Mouse (Mus musculus) stomach, embryonic 14.5 days (tissue): ENCODE data around the gene 2310057M21Rik. TPM values are rescaled to one million over a fixed set of nuclear protein-coding genes. Genes with fewer than 3 reads are reported as not detected.
A peak's percentile ranks its signal among the peaks of the same experiment; 100 is the strongest.

Source experiments
- ATAC-seq: fragments of 200-750 bp; cut with Nextera tagmentation; 2 replicates; pipeline ENCODE4 v1.8.0; 2017; ENCODE audit warnings: low read depth, moderate TSS enrichment; ENCODE audit not compliant: insufficient number of reproducible peaks, insufficient read depth, low FRiP score
- H3K27ac ChIP-seq: fragments of 300-500 bp; sonication (generic); 2 replicates; pipeline ENCODE4 v1.5.1; 2014; ENCODE audit warnings: mild to moderate bottlenecking, low read length, moderate library complexity, mixed read lengths
- H3K27me3 ChIP-seq: fragments of 300-500 bp; sonication (generic); 2 replicates; pipeline ENCODE4 v1.6.1; 2014; ENCODE audit warnings: low read length, control low read depth, mixed read lengths; ENCODE audit not compliant: control insufficient read depth, insufficient read depth
- H3K36me3 ChIP-seq: fragments of 300-500 bp; sonication (generic); 2 replicates; pipeline ENCODE4 v1.6.1; 2014; ENCODE audit warnings: mild to moderate bottlenecking, control low read depth, low read length, moderate library complexity, mixed read lengths; ENCODE audit not compliant: control insufficient read depth, insufficient read depth
- H3K4me1 ChIP-seq: fragments of 300-500 bp; sonication (generic); 2 replicates; pipeline ENCODE4 v1.6.1; 2014; ENCODE audit warnings: low read length, control low read depth, mixed read lengths; ENCODE audit not compliant: control insufficient read depth, insufficient read depth
- H3K4me2 ChIP-seq: fragments of 300-500 bp; sonication (generic); replicated peaks from 2 replicates; pipeline ENCODE4 v1.6.1; 2014; ENCODE audit warnings: low read depth, low read length, control low read depth
- H3K4me3 ChIP-seq: fragments of 300-500 bp; sonication (generic); 2 replicates; pipeline ENCODE4 v1.5.1; 2014; ENCODE audit warnings: low read depth, low read length, control low read depth
- H3K9ac ChIP-seq: fragments of 300-500 bp; sonication (generic); replicated peaks from 2 replicates; pipeline ENCODE4 v1.6.1; 2014; ENCODE audit warnings: low read depth, mild to moderate bottlenecking, control low read depth, low read length, moderate library complexity, mixed read lengths
- H3K9me3 ChIP-seq: fragments of 300-500 bp; sonication (generic); 2 replicates; pipeline ENCODE4 v1.6.1; 2016; ENCODE audit warnings: low read depth, low read length, control low read depth; ENCODE audit not compliant: control insufficient read depth
- WGBS: fragments of 180-500 bp; shearing (Covaris S2); extraction: QIAGEN DNeasy Blood & Tissue Kit; methylation state at CpG from one replicate; pipeline ENCODE4 v1.1.7; 2014; 5-methylcytosine and 5-hydroxymethylcytosine counted together
- polyA plus RNA-seq: library from polyadenylated mRNA; unstranded; fragments of >200 nt; fragmentation: Nextera tagmentation; extraction: Ambion mirVana; gene quantifications from 2 replicates; pipeline ENCODE4 v1.2.1, GENCODE M21; 2014

2310057M21Rik gene
- polyA plus RNA-seq, 1 experiment from 2014 or later, result 23.4 TPM

DNA sequence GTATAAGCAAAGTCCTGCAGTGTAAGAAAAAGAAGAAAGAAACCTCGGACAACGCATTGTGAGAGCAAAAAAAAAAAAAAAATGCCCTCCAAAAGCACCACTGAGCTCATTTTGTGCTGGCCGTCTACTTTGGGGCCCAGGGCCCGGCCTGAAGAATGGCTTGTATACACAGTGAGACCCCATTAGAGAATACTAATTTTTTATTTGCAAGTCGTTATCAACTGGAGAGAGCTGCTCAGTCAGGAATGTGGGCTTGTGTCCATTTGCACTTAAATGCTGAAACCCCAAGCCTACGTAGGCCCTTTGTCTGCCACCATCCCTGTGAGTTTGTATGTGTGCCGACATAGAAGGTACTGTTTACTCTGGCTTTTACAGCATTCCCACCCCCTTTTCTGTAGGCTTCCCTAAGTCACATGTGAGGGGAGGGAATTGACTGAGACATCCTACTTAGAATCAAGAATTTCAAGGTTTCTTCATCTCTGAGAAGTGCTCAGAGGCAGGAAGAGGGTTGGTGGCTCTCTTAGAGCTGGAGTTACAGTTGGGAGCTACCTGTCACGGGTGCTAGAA is 25.0 kb downstream of the 2310057M21Rik start:
- H3K4me1 ChIP-seq, result no peaks in the 10 kb centered on the region
- WGBS, result 31% methylated on average over 8 of the region's 8 CpGs
- ATAC-seq, result 0 out of 2 replicates have a peak, but pooled peaks have one; percentile 37
- no peak overlapping the region for H3K4me3 ChIP-seq
- no peak overlapping the region for H3K9ac ChIP-seq
- H3K9me3 ChIP-seq, result no peaks in the 10 kb centered on the region
- no peak overlapping the region for H3K4me2 ChIP-seq
- no peaks in the 10 kb centered on the region for H3K27me3 ChIP-seq
- peak overlapping the region; percentile 27; the same call in 1 of the 2 replicates for H3K27ac ChIP-seq
- H3K36me3 ChIP-seq, result peaks cover 9% of the 10 kb centered on the region; the same call in 1 of the 2 replicates

DNA sequence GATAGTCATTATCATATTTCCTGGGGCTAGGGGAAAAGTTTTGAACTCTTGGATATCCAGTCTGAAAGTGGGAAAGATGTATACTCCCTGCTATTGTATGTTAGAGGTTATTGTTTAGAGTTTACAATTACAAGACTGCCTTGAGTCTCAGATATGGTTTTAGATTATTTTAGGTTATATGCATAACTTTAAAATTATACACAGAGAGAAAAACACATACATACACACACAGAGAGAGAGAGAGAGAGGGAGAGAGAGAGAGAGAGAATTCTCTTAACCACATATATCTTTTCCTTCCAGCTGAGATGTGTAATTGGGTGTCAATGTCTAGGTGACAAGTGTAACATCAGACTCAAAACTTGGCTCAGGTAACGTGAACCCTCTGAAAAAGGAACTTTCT is 29.0 kb downstream of the 2310057M21Rik start, which contains the start of gene Fam24a:
Gene Fam24a (plus strand): TSS at position 301 of the 400 bp plus-strand sequence.
- ATAC-seq, result no peak
- H3K4me1 ChIP-seq, result no peaks in the 10 kb centered on the region
- H3K4me3 ChIP-seq, result no peak within 1 kb of the TSS
- no peak within 1 kb of the TSS for H3K27ac ChIP-seq
- 42% methylated on average over 1 of the region's 1 CpGs for WGBS
- H3K4me2 ChIP-seq, result no peak within 1 kb of the TSS
- no peaks in the 10 kb centered on the region for H3K27me3 ChIP-seq
- H3K9me3 ChIP-seq, result no peaks in the 10 kb centered on the region
- H3K36me3 ChIP-seq, result no peaks in the 10 kb centered on the region
- no peak within 1 kb of the TSS for H3K9ac ChIP-seq

DNA sequence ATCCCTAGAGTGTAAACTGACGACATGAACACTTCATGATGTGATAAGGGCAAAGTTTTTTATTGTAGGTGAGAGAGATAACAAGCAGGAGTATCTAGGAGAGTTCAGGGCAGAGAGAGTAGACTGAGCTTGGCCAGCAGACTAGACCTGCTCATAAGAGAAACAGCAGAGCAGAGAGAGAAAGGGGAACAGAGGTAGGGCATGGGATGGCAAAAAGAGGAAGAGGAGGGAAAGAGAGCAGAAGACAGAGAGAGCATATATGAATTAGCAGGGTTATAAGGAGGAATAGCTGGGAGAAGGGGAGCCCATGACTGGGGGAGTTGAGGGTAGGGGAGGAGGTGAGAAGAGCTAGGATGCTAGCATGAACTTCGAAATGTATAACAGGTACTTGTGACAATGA is 30.9 kb downstream of the 2310057M21Rik start:
- 61% methylated on average over 2 of the region's 2 CpGs for WGBS
- Histone ChIP-seq H3K36me3 (no peaks in the 10 kb centered on the region), H3K27me3 (no peaks in the 10 kb centered on the region), H3K27ac (no peak overlapping the region), H3K4me1 (no peaks in the 10 kb centered on the region), H3K4me3 (no peak overlapping the region), H3K9ac (no peak overlapping the region), H3K4me2 (no peak overlapping the region), H3K9me3 (no peaks in the 10 kb centered on the region)
- ATAC-seq, result no peak

DNA sequence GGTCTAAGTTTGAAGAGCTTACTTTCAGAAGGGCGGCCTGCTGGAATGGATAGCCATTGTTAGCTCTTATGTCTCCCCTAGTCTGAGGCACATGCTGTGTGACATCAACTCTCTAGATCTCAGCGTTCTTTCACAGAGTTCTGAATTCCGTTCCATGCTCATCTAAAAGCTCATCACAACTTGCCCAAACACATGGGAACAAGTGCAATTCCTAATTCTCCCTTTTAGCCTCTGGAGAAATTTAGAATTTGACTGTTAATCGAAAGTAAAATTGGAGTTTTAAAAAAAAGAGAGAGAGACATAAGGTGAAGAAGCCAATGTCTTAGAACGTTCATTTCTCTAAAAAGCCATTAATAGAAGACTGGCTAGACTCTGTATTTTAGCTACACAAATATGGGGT is 33.1 kb downstream of the 2310057M21Rik start, which contains the start of gene Fam24b:
Gene Fam24b (minus strand): TSS at position 101 of the 400 bp plus-strand sequence.
- H3K9me3 ChIP-seq, result no peaks in the 10 kb centered on the region
- WGBS, result 88% methylated on average over 5 of the region's 5 CpGs
- H3K27ac ChIP-seq, result no peak within 1 kb of the TSS
- no peak within 1 kb of the TSS for H3K4me3 ChIP-seq
- no peaks in the 10 kb centered on the region for H3K27me3 ChIP-seq
- no peak within 1 kb of the TSS for H3K4me2 ChIP-seq
- H3K4me1 ChIP-seq, result no peaks in the 10 kb centered on the region
- no peaks in the 10 kb centered on the region for H3K36me3 ChIP-seq
- no peak within 1 kb of the TSS for H3K9ac ChIP-seq
- no peak for ATAC-seq

DNA sequence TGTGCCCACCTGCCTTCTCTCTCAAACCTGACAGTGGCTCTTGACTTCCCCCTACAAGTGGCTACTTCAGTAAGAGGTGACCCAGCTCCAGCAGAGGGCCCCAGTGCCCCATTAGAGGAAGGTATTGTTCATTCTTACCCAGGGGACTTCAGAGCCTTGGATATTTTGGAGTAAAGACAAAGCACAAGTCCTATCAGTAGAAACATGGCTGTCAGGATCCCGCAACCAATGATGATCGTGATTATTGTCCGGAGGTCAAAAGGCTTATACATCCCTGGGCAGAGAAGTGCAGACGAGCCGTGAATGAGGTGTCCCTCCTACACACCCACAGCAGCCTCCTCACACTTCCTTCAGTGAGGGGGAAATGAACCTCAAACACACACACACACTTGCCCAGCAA is 35.5 kb downstream of the 2310057M21Rik start:
- 83% methylated on average over 5 of the region's 5 CpGs for WGBS
- Histone ChIP-seq H3K36me3 (no peaks in the 10 kb centered on the region), H3K4me3 (no peak overlapping the region), H3K9me3 (no peaks in the 10 kb centered on the region), H3K27ac (no peak overlapping the region), H3K9ac (no peak overlapping the region), H3K4me1 (no peaks in the 10 kb centered on the region), H3K27me3 (no peaks in the 10 kb centered on the region), H3K4me2 (no peak overlapping the region)
- no peak for ATAC-seq

DNA sequence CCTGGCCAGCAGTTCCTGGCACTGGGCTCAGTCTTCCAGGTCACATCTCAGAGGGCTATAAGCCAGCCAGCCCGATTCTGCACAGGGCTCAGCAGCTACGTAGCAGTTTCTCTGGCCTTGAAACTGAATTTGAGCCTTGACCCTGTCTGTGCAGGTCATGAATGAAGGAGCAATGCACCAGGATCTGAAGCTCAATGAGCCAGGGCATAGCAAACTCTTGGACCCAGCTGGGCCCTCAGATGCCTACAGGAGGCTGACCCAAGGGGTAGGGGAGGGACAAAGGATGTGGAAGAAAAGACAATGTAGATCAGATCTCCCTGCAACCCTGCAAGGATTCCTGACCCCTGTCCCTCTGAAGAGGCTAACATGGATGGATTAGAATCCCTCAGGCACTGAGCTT is 40.4 kb downstream of the 2310057M21Rik start, which contains the start of gene Cuzd1:
Gene Cuzd1 (minus strand): TSS at position 101 of the 400 bp plus-strand sequence.
- H3K9me3 ChIP-seq, result no peaks in the 10 kb centered on the region
- no peaks in the 10 kb centered on the region for H3K36me3 ChIP-seq
- ATAC-seq, result no peak
- WGBS, result 67% methylated on average over 2 of the region's 2 CpGs
- H3K4me2 ChIP-seq, result no peak within 1 kb of the TSS
- H3K9ac ChIP-seq, result no peak within 1 kb of the TSS
- no peaks in the 10 kb centered on the region for H3K27me3 ChIP-seq
- no peaks in the 10 kb centered on the region for H3K4me1 ChIP-seq
- no peak within 1 kb of the TSS for H3K4me3 ChIP-seq
- H3K27ac ChIP-seq, result no peak within 1 kb of the TSS

DNA sequence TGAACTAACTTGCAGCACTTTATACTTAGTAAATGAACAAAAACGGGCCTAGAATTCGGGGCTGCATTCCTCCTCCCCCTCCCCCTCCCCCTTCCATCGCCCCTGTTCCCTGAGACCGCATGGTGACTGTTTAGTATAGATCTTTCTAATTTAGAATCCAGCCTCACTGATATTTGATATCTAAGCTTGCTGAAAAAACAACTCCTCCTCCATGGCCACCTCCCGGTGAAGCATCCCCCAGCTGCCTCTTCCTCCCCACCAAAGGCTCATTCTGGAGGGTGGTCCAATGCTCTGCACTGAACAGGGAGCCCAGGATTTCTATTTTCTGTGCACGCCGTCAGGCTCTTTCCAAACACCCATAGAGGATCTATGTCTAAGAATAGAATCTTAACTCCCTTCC is 44.2 kb downstream of the 2310057M21Rik start:
- Histone ChIP-seq H3K36me3 (no peaks in the 10 kb centered on the region), H3K4me3 (no peak overlapping the region), H3K4me2 (no peak overlapping the region), H3K9me3 (no peaks in the 10 kb centered on the region), H3K4me1 (no peaks in the 10 kb centered on the region), H3K27me3 (no peaks in the 10 kb centered on the region), H3K9ac (no peak overlapping the region), H3K27ac (no peak overlapping the region)
- WGBS, result 78% methylated on average over 5 of the region's 7 CpGs
- ATAC-seq, result no peak

DNA sequence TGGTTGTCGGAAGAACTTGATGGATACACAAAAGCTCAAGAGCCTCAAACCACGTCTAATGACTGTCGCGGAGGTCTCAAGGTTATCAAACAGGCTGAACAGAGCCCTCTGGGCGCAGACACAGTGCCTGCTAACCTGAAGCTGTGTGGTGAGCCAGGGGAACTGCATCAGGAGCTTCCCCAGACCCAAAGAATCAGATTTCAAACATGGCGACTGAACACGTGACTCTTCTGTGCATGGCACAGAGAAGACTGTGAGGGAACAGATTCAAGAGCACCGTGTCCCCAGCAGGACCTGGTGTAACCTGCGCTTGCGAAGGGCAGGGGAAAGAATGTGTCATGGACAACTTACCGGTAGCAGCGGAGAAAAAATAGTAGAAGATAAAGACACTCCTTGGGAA is 45.0 kb downstream of the 2310057M21Rik start:
- Histone ChIP-seq H3K4me3 (no peak overlapping the region), H3K27ac (no peak overlapping the region), H3K4me1 (no peaks in the 10 kb centered on the region), H3K4me2 (no peak overlapping the region), H3K9me3 (no peaks in the 10 kb centered on the region), H3K27me3 (no peaks in the 10 kb centered on the region), H3K36me3 (no peaks in the 10 kb centered on the region), H3K9ac (no peak overlapping the region)
- whole genome bisulfite sequencing, result 56% methylated on average over 12 of the region's 12 CpGs
- ATAC-seq, result no peak

DNA sequence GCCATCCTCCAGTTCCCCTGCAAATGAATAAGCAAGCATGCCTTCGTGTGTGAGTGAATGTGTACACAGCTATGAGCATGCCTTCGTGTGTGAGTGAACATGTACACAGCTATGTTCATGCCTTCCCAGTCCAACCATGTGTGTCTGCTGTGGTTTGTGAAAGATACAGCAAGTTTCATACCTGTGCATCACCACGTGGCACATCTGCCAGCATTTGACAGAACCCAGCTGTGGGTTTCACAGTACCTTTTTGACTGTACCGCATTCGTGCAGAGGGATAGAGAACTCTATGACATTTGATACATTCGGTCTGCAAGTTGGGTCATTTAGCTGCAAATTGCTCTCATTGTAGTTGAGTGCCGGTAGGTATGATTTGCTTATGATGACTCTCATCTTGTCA is 48.1 kb downstream of the 2310057M21Rik start:
- Histone ChIP-seq H3K27me3 (no peaks in the 10 kb centered on the region), H3K9me3 (no peaks in the 10 kb centered on the region), H3K36me3 (no peaks in the 10 kb centered on the region), H3K4me1 (no peaks in the 10 kb centered on the region), H3K9ac (no peak overlapping the region), H3K4me2 (no peak overlapping the region), H3K27ac (no peak overlapping the region), H3K4me3 (no peak overlapping the region)
- WGBS, result 67% methylated on average over 7 of the region's 7 CpGs
- ATAC-seq, result no peak
